Mouse (Mus musculus) midbrain, embryonic 14.5 days (tissue): ENCODE results near the gene Atxn2l. TPM values are rescaled to one million over a fixed set of nuclear protein-coding genes. Genes with fewer than 3 reads are reported as not detected.
A peak's percentile ranks its signal among the peaks of the same experiment; 100 is the strongest.

Source experiments
- ATAC-seq: fragments of 200-750 bp; cut with Nextera tagmentation; 2 replicates; pipeline ENCODE4 v1.8.0; 2017; ENCODE audit warnings: moderate number of reproducible peaks, moderate library complexity; ENCODE audit not compliant: low FRiP score, low TSS enrichment
- DNase-seq: peaks from one replicate; pipeline ENCODE4 v3.0.0-alpha.2; 2015
- H3K27ac ChIP-seq: fragments of 300-500 bp; sonication (generic); replicated peaks from 2 replicates; pipeline ENCODE4 v1.5.1; 2014; ENCODE audit warnings: mild to moderate bottlenecking, low read depth, low read length, moderate library complexity
- H3K27me3 ChIP-seq: fragments of 300-500 bp; sonication (generic); 2 replicates; pipeline ENCODE4 v1.6.1; 2014; ENCODE audit warnings: low read length, control low read depth, mixed read lengths; ENCODE audit not compliant: control insufficient read depth, insufficient read depth
- H3K36me3 ChIP-seq: fragments of 300-500 bp; sonication (generic); 2 replicates; pipeline ENCODE4 v1.6.1; 2014; ENCODE audit warnings: low read length, control low read depth; ENCODE audit not compliant: control insufficient read depth, insufficient read depth
- H3K4me1 ChIP-seq: fragments of 300-500 bp; sonication (generic); 2 replicates; pipeline ENCODE4 v1.6.1; 2014; ENCODE audit warnings: mild to moderate bottlenecking, antibody characterized with exemption, low read length, control low read depth; ENCODE audit not compliant: control insufficient read depth, insufficient read depth
- H3K4me2 ChIP-seq: fragments of 300-500 bp; sonication (generic); 2 replicates; pipeline ENCODE4 v1.6.1; 2014; ENCODE audit warnings: mild to moderate bottlenecking, low read length, moderate library complexity
- H3K4me3 ChIP-seq: fragments of 300-500 bp; sonication (generic); replicated peaks from 2 replicates; pipeline ENCODE4 v1.5.1; 2014; ENCODE audit warnings: low read depth, low read length
- H3K9ac ChIP-seq: fragments of 300-500 bp; sonication (generic); replicated peaks from 2 replicates; pipeline ENCODE4 v1.6.1; 2014; ENCODE audit warnings: mild to moderate bottlenecking, low read length, moderate library complexity
- H3K9me3 ChIP-seq: fragments of 300-500 bp; sonication (generic); 2 replicates; pipeline ENCODE4 v1.6.1; 2016; ENCODE audit warnings: low read length, control low read depth, mixed read lengths; ENCODE audit not compliant: control insufficient read depth
- WGBS: fragments of 180-500 bp; shearing (Covaris S2); extraction: QIAGEN DNeasy Blood & Tissue Kit; methylation state at CpG from one replicate; pipeline ENCODE4 v1.1.7; 2014; 5-methylcytosine and 5-hydroxymethylcytosine counted together
- polyA plus RNA-seq: library from polyadenylated mRNA; unstranded; fragments of >200 nt; fragmentation: Nextera tagmentation; extraction: Ambion mirVana; gene quantifications from 2 replicates; pipeline ENCODE4 v1.2.1, GENCODE M21; 2014

Atxn2l gene
- polyA plus RNA-seq, 1 experiment from 2014 or later = 73.2 TPM

- Histone ChIP-seq H3K9me3 (no peaks in the 10 kb centered on the region), H3K4me3 (no peak overlapping the region), H3K9ac (no peak overlapping the region), H3K27me3 (no peaks in the 10 kb centered on the region), H3K36me3 (no peaks in the 10 kb centered on the region), H3K27ac (no peak overlapping the region), H3K4me2 (no peak overlapping the region), H3K4me1 (no peaks in the 10 kb centered on the region)
- WGBS = 68% methylated on average over 2 of the region's 2 CpGs
- DNase-seq (no peak), ATAC-seq (no peak)
Measured at GRCm38 (mm10) chr7:126519513-126519912, 16.3 kb upstream of the Atxn2l start.

- H3K27me3 ChIP-seq = no peaks in the 10 kb centered on the region
- no peak for DNase-seq
- H3K4me2 ChIP-seq = no peak overlapping the region
- H3K27ac ChIP-seq = no peak overlapping the region
- H3K9me3 ChIP-seq = no peaks in the 10 kb centered on the region
- 80% methylated on average over 5 of the region's 5 CpGs for WGBS
- H3K4me3 ChIP-seq = no peak overlapping the region
- ATAC-seq = no peak
- H3K36me3 ChIP-seq = no peaks in the 10 kb centered on the region
- H3K9ac ChIP-seq = no peak overlapping the region
- H3K4me1 ChIP-seq = no peaks in the 10 kb centered on the region
Measured at GRCm38 (mm10) chr7:126518261-126518941, 15.2 kb upstream of the Atxn2l start.

GRCm38 (mm10) chr7:126511287-126511686, 8.1 kb upstream of the Atxn2l start:
- 81% methylated on average over 3 of the region's 3 CpGs for WGBS
- Histone ChIP-seq H3K27me3 (no peaks in the 10 kb centered on the region), H3K4me2 (no peak overlapping the region), H3K9me3 (no peaks in the 10 kb centered on the region), H3K36me3 (no peaks in the 10 kb centered on the region), H3K9ac (no peak overlapping the region), H3K4me1 (no peaks in the 10 kb centered on the region), H3K4me3 (no peak overlapping the region), H3K27ac (no peak overlapping the region)
- ATAC-seq (no peak), DNase-seq (no peak)

- Histone ChIP-seq H3K9me3 (no peaks in the 10 kb centered on the region), H3K9ac (no peak overlapping the region), H3K36me3 (no peaks in the 10 kb centered on the region), H3K27ac (no peak overlapping the region), H3K4me3 (no peak overlapping the region), H3K4me1 (peaks cover 4% of the 10 kb centered on the region; the same call in 1 of the 2 replicates), H3K27me3 (no peaks in the 10 kb centered on the region), H3K4me2 (no peak overlapping the region)
- no peak for DNase-seq
- WGBS = 89% methylated on average over 8 of the region's 8 CpGs
- ATAC-seq = no peak
Measured at GRCm38 (mm10) chr7:126507126-126507778, 4.0 kb upstream of the Atxn2l start.

GRCm38 (mm10) chr7:126504913-126505312, 1.7 kb upstream of the Atxn2l start:
- H3K4me3 ChIP-seq = no peak overlapping the region
- H3K4me2 ChIP-seq = no peak overlapping the region
- no peaks in the 10 kb centered on the region for H3K9me3 ChIP-seq
- no peak overlapping the region for H3K27ac ChIP-seq
- no peak for ATAC-seq
- H3K4me1 ChIP-seq = peaks cover 10% of the 10 kb centered on the region; the same call in 1 of the 2 replicates
- 88% methylated on average over 2 of the region's 2 CpGs for WGBS
- peaks cover 13% of the 10 kb centered on the region for H3K36me3 ChIP-seq
- H3K9ac ChIP-seq = no peak overlapping the region
- H3K27me3 ChIP-seq = no peaks in the 10 kb centered on the region
- DNase-seq = no peak

- H3K27ac ChIP-seq = peak overlapping the region; percentile 97
- H3K4me1 ChIP-seq = peaks cover 10% of the 10 kb centered on the region; the same call in 1 of the 2 replicates
- no peaks in the 10 kb centered on the region for H3K9me3 ChIP-seq
- H3K36me3 ChIP-seq = peaks cover 35% of the 10 kb centered on the region
- DNase-seq (no peak), ATAC-seq (no peak; the same call in 1 of the 2 replicates)
- peak overlapping the region; percentile 97 for H3K9ac ChIP-seq
- H3K4me2 ChIP-seq = peak overlapping the region; percentile 84
- no peaks in the 10 kb centered on the region for H3K27me3 ChIP-seq
- peak overlapping the region; percentile 100 for H3K4me3 ChIP-seq
- WGBS = 1% methylated on average over 40 of the region's 40 CpGs
Measured at GRCm38 (mm10) chr7:126502751-126503150, 486 bp downstream of the Atxn2l start.

- under 1% methylated on average over 56 of the region's 57 CpGs for WGBS
- Histone ChIP-seq H3K4me2 (peak overlapping the region; percentile 84), H3K27me3 (no peaks in the 10 kb centered on the region), H3K9me3 (no peaks in the 10 kb centered on the region), H3K36me3 (peaks cover 41% of the 10 kb centered on the region), H3K9ac (peak overlapping the region; percentile 97), H3K4me1 (peaks cover 10% of the 10 kb centered on the region; the same call in 1 of the 2 replicates), H3K27ac (peak overlapping the region; percentile 97), H3K4me3 (peak overlapping the region; percentile 100)
- peak; percentile 91 for ATAC-seq
- DNase-seq = peak; percentile 97
Measured at GRCm38 (mm10) chr7:126502023-126502741, 1.1 kb downstream of the Atxn2l start.

GRCm38 (mm10) chr7:126501684-126502022, 1.6 kb downstream of the Atxn2l start:
- Histone ChIP-seq H3K27me3 (no peaks in the 10 kb centered on the region), H3K4me2 (peak overlapping the region; percentile 84), H3K36me3 (peaks cover 46% of the 10 kb centered on the region), H3K27ac (peak overlapping the region; percentile 97), H3K9me3 (no peaks in the 10 kb centered on the region), H3K9ac (peak overlapping the region; percentile 97), H3K4me3 (peak overlapping the region; percentile 100), H3K4me1 (peaks cover 10% of the 10 kb centered on the region; the same call in 1 of the 2 replicates)
- DNase-seq (no peak), ATAC-seq (no peak)
- whole genome bisulfite sequencing = 4% methylated on average over 9 of the region's 9 CpGs
